Mouse (Mus musculus) c-Kit-negative CD71-positive TER-119-positive erythroid progenitor cells, embryonic 14.5 days (primary cell): ENCODE results near the gene Slc25a25.

Experiments used
- DNase-seq: peaks from one replicate; pipeline ENCODE4 v3.0.0-alpha.2; 2013; ENCODE audit warnings: low read depth, low spot score

The Slc25a25 gene

GRCm38 (mm10) chr2:32459657-32460056 is 8.4 kb upstream of the Slc25a25 start:
- DNase-seq = no peak

GRCm38 (mm10) chr2:32458300-32458699 is 7.1 kb upstream of the Slc25a25 start:
- DNase-seq = no peak

GRCm38 (mm10) chr2:32455101-32455500 is 3.9 kb upstream of the Slc25a25 start:
- DNase-seq = no peak

GRCm38 (mm10) chr2:32454633-32455032 is 3.4 kb upstream of the Slc25a25 start:
- DNase-seq = no peak

- DNase-seq = no peak
These were observed 2.5 kb upstream of the Slc25a25 start for GRCm38 (mm10) chr2:32453641-32454303.

GRCm38 (mm10) chr2:32452441-32452971 is 1.3 kb upstream of the Slc25a25 start:
- no peak for DNase-seq

GRCm38 (mm10) chr2:32451870-32452372 is 676 bp upstream of the Slc25a25 start:
- peak; percentile 97 for DNase-seq

- no peak for DNase-seq
These were observed 1.2 kb downstream of the Slc25a25 start, which contains the start of gene Naif1 for GRCm38 (mm10) chr2:32449761-32450754. Gene Naif1, plus strand, starts transcription at chr2:32450457.

GRCm38 (mm10) chr2:32448480-32448879 is 2.8 kb downstream of the Slc25a25 start:
- DNase-seq = no peak

- DNase-seq = no peak
These were observed 3.8 kb downstream of the Slc25a25 start for GRCm38 (mm10) chr2:32447264-32447936.

GRCm38 (mm10) chr2:32445535-32445934 is 5.7 kb downstream of the Slc25a25 start:
- DNase-seq = no peak

- DNase-seq = no peak
These were observed 9.7 kb downstream of the Slc25a25 start for GRCm38 (mm10) chr2:32441550-32441949.

- DNase-seq = no peak
These were observed 10.6 kb downstream of the Slc25a25 start for GRCm38 (mm10) chr2:32440632-32441031.

- no peak for DNase-seq
These were observed 11.1 kb downstream of the Slc25a25 start for GRCm38 (mm10) chr2:32440164-32440563.

GRCm38 (mm10) chr2:32439177-32439576 is 12.1 kb downstream of the Slc25a25 start:
- no peak for DNase-seq

GRCm38 (mm10) chr2:32438733-32439132 is 12.5 kb downstream of the Slc25a25 start:
- DNase-seq = no peak

- DNase-seq = no peak
These were observed 13.6 kb downstream of the Slc25a25 start for GRCm38 (mm10) chr2:32437612-32438166.

- DNase-seq = no peak
These were observed 14.4 kb downstream of the Slc25a25 start for GRCm38 (mm10) chr2:32436686-32437372.

- no peak for DNase-seq
These were observed 20.3 kb downstream of the Slc25a25 start for GRCm38 (mm10) chr2:32430701-32431676.
